Mouse (Mus musculus): ENCODE results near the gene Gm5108.

- TF ChIP-seq CTCF (IDR thresholded peaks at IDR 0.05; ENCODE audit: extremely low read depth, insufficient read depth, low read length) (no peak), POLR2A (IDR thresholded peaks at IDR 0.05; ENCODE audit: extremely low read depth, insufficient read depth, low read length) (no peak)
Measured at GRCm38 (mm10) chr5:67955486-67955885, 14.0 kb downstream of the Gm5108 start.
